9 mouse cellular contexts compared by ENCODE assay signal in genomic region chr12:17778320-17778719, GRCm38 (mm10).
DNase-seq lines count a peak whose midpoint lies in the region; ATAC-seq and TF ChIP-seq lines count a peak whose summit lies in the region.
"Had no signal": no experiment of that assay in that cellular context is flagged by ENCODE, and none has a peak within 500 bp of the region (broad histone marks: within the 10 kb centered on the region; RNA-seq: fewer than 3 reads in every experiment).

No protein-coding gene starts in this region.

- no peaks in the 10 kb centered on the region for H3K36me3 ChIP-seq in intestine, embryonic 14.5 days (ENCODE audit: control insufficient read depth, insufficient read depth, low read length)
- no peaks in the 10 kb centered on the region for H3K36me3 ChIP-seq in small intestine, adult 2 months (ENCODE audit: control insufficient read depth, insufficient read depth, low read length)
- H3K36me3 ChIP-seq: liver, embryonic 15.5 days had no signal

- no peak for ATAC-seq in intestine, embryonic 14.5 days (replicated peaks; ENCODE audit: low FRiP score, low TSS enrichment, low read depth)

- no peak for TF ChIP-seq POLR2A in small intestine, adult 2 months (IDR thresholded peaks at IDR 0.05; ENCODE audit: low read depth, low read length)

- no peak overlapping the region for H3K4me2 ChIP-seq in intestine, embryonic 14.5 days (ENCODE audit: low read length)
- H3K4me2 ChIP-seq: liver, embryonic 15.5 days had no signal

- H3K4me1 ChIP-seq in intestine, embryonic 14.5 days (replicated peaks; ENCODE audit: control insufficient read depth, insufficient read depth, low read length) = no peaks in the 10 kb centered on the region
- peaks cover 7% of the 10 kb centered on the region; the same call in 1 of the 2 replicates for H3K4me1 ChIP-seq in small intestine, adult 2 months (ENCODE audit: control insufficient read depth, insufficient read depth, insufficient read length, low read length)
- H3K4me1 ChIP-seq: liver, embryonic 15.5 days had no signal

- no peak overlapping the region for H3K4me3 ChIP-seq in intestine, embryonic 14.5 days (ENCODE audit: low read depth, low read length)
- H3K4me3 ChIP-seq in small intestine, adult 2 months (ENCODE audit: low read depth, low read length) = no peak overlapping the region
- H3K4me3 ChIP-seq: liver, embryonic 15.5 days had no signal

- H3K9me3 ChIP-seq in intestine, embryonic 14.5 days (ENCODE audit: control insufficient read depth, low read length) = no peaks in the 10 kb centered on the region
- H3K9me3 ChIP-seq: liver, embryonic 15.5 days had no signal

- H3K27ac ChIP-seq in intestine, embryonic 14.5 days (ENCODE audit: low read depth) = no peak overlapping the region
- H3K27ac ChIP-seq in small intestine, adult 2 months (ENCODE audit: insufficient read depth, low read depth, low read length) = no peak overlapping the region
- H3K27ac ChIP-seq: liver, embryonic 15.5 days had no signal

- TF ChIP-seq CTCF in small intestine, adult 2 months (IDR thresholded peaks at IDR 0.05; ENCODE audit: extremely low read depth, insufficient read length, insufficient replicate concordance, low read depth, low read length) = peak; percentile 71; the same call in 1 of the 2 replicates

- WGBS in intestine, embryonic 14.5 days = 5% methylated on average over 2 of the region's 3 CpGs
- WGBS in small intestine, adult 2 months = 40% methylated on average over 3 of the region's 3 CpGs

- no peak overlapping the region for H3K9ac ChIP-seq in intestine, embryonic 14.5 days (ENCODE audit: low read length)
- H3K9ac ChIP-seq: liver, embryonic 15.5 days had no signal

- DNase-seq in left cerebral cortex, adult 18-20 months (ENCODE audit: low spot score in 2 of 2) = peak; percentile 16 to 33
- no peak for DNase-seq in left cerebral cortex, adult 11 months (ENCODE audit: low spot score)
- DNase-seq in NIH3T3 (ENCODE audit: low read depth) = peak; percentile 61
- peak; percentile 68 to 69 for DNase-seq in cerebellum, postnatal 10 days
- DNase-seq in intestine, embryonic 14.5 days (ENCODE audit: low spot score) = peak; percentile 65
- DNase-seq in lung, postnatal 14 days = peak; percentile 50
- DNase-seq in urinary bladder, postnatal 10 days (ENCODE audit: low spot score) = no peak

- H3K27me3 ChIP-seq in intestine, embryonic 14.5 days (replicated peaks; ENCODE audit: control insufficient read depth, insufficient read depth, low read length) = no peaks in the 10 kb centered on the region
- H3K27me3 ChIP-seq in small intestine, adult 2 months (ENCODE audit: control insufficient read depth, insufficient read depth, low read length) = no peaks in the 10 kb centered on the region
- H3K27me3 ChIP-seq: liver, embryonic 15.5 days had no signal

Comparison
In these comparisons a context has a peak if more than half of its experiments do, and no peak if none do; other contexts are left out.
1. DNase-seq: peak in left cerebral cortex, adult 18-20 months (2 of 2), NIH3T3 (single experiment), cerebellum, postnatal 10 days (2 of 2), intestine, embryonic 14.5 days (single experiment) and lung, postnatal 14 days (single experiment); none in left cerebral cortex, adult 11 months (single experiment) and urinary bladder, postnatal 10 days (single experiment).